Mouse (Mus musculus) neural tube, embryonic 14.5 days (tissue): ENCODE results near the gene Cenpm. TPM values are rescaled to one million over a fixed set of nuclear protein-coding genes. Genes with fewer than 3 reads are reported as not detected.

Experiments used
- ATAC-seq: fragments of 200-750 bp; cut with Nextera tagmentation; 2 replicates; pipeline ENCODE4 v1.8.0; 2017; ENCODE audit warnings: low read depth, mild to moderate bottlenecking, moderate TSS enrichment, moderate library complexity
- H3K27ac ChIP-seq: fragments of 300-500 bp; sonication (generic); 2 replicates; pipeline ENCODE4 v1.5.1; 2014; ENCODE audit warnings: low read depth, mild to moderate bottlenecking, control low read depth, low read length, moderate library complexity, mixed read lengths
- H3K27me3 ChIP-seq: fragments of 300-500 bp; sonication (generic); 2 replicates; pipeline ENCODE4 v1.6.1; 2014; ENCODE audit warnings: low read length; ENCODE audit not compliant: control insufficient read depth, insufficient read depth
- H3K36me3 ChIP-seq: fragments of 300-500 bp; sonication (generic); 2 replicates; pipeline ENCODE4 v1.6.1; 2014; ENCODE audit warnings: low read length, mixed read lengths; ENCODE audit not compliant: control insufficient read depth, insufficient read depth
- H3K4me1 ChIP-seq: fragments of 300-500 bp; sonication (generic); 2 replicates; pipeline ENCODE4 v1.6.1; 2014; ENCODE audit warnings: low read length; ENCODE audit not compliant: control insufficient read depth, insufficient read depth
- H3K4me2 ChIP-seq: fragments of 300-500 bp; sonication (generic); 2 replicates; pipeline ENCODE4 v1.6.1; 2014; ENCODE audit warnings: mild to moderate bottlenecking, low read depth, low read length, control low read depth
- H3K4me3 ChIP-seq: fragments of 300-500 bp; sonication (generic); 2 replicates; pipeline ENCODE4 v1.5.1; 2014; ENCODE audit warnings: low read depth, low read length, control low read depth, mixed read lengths
- H3K9ac ChIP-seq: fragments of 300-500 bp; sonication (generic); replicated peaks from 2 replicates; pipeline ENCODE4 v1.6.1; 2014; ENCODE audit warnings: low read depth, mild to moderate bottlenecking, control low read depth, low read length, mixed read lengths
- H3K9me3 ChIP-seq: fragments of 300-500 bp; sonication (generic); 2 replicates; pipeline ENCODE4 v1.6.1; 2016; ENCODE audit warnings: low read length; ENCODE audit not compliant: control insufficient read depth
- WGBS: fragments of 180-500 bp; shearing (Covaris S2); extraction: QIAGEN DNeasy Blood & Tissue Kit; methylation state at CpG from one replicate; pipeline ENCODE4 v1.1.7; 2014; 5-methylcytosine and 5-hydroxymethylcytosine counted together
- polyA plus RNA-seq: library from polyadenylated mRNA; unstranded; fragments of >200 nt; fragmentation: Nextera tagmentation; extraction: Ambion mirVana; gene quantifications from 2 replicates; pipeline ENCODE4 v1.2.1, GENCODE M21; 2014

Gene Cenpm
- polyA plus RNA-seq, 1 experiment from 2014 or later, result 12.0 TPM

DNA sequence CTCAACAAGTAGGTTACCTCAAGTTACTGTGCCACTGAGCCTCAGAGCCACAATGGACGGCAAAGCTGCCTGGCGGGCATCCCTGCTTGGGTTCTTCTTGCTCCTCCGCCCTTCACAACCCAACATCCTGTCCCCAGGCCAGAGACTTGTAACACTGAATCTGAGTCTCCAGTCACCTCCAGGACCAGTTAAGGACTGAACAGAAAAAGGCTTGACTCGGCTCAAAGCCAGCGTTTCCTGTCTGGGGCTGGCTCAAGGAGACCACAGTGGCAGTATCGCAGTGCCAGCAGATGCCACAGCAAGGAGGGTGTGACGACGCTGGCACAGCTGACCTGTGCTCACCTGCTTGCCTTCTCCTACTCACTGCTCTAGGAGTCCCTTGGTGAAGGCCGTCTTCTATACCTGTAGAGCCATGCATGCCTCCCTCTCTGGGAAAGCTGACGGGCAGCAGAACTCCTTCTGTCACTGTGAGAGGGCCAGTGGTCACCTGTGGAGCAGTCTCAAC is 47.2 kb downstream of the Cenpm start:
- Histone ChIP-seq H3K9ac (no peak overlapping the region), H3K4me3 (no peak overlapping the region), H3K27me3 (no peaks in the 10 kb centered on the region), H3K4me2 (no peak overlapping the region), H3K27ac (no peak overlapping the region), H3K9me3 (no peaks in the 10 kb centered on the region), H3K36me3 (peaks cover 90% of the 10 kb centered on the region), H3K4me1 (no peaks in the 10 kb centered on the region)
- ATAC-seq, result no peak
- WGBS, result 92% methylated on average over 10 of the region's 10 CpGs

DNA sequence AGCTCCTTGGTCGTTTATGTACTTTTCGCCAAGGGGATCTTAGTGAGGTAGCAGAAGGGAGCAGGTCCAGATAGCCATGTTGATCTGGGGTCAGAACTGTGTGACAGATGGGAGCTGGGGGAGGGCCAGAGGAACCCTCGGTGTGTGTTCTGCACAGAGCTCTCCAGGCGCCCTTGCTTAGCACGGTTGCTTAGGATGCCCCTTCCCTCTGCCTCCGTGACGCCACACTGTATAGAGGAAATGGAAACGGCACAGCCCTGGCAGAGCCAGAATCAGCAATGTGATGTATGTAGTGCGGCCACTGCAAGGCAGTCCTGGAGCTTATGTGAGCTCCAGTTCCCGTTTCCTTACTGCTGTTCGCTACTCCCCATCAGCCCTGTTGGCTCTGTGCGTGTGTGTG is 48.2 kb downstream of the Cenpm start:
- ATAC-seq, result no peak
- no peak overlapping the region for H3K4me3 ChIP-seq

DNA sequence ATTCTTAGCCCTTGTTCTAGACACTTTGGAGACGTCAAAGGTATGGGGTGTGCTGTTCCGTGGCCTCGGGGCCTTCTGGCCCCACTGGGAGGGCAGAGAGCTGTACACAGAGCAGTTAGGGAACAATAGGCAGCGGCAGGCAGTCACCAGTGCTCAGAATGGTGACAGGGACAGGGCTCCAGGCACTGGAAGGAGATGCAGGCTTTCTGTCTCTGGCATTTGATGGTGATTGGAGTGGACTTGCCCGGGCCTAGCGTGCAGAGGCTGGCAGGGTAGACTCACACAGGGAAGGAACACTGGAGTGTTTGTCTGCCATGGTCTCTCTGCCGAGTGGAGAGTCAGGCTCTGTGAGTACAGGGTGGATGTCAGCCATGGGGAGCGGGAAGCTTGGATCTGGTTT is 51.9 kb downstream of the Cenpm start:
- peaks cover 63% of the 10 kb centered on the region for H3K36me3 ChIP-seq
- H3K4me3 ChIP-seq, result no peak overlapping the region
- 82% methylated on average over 8 of the region's 8 CpGs for WGBS
- H3K4me1 ChIP-seq, result no peaks in the 10 kb centered on the region
- no peaks in the 10 kb centered on the region for H3K9me3 ChIP-seq
- H3K27ac ChIP-seq, result no peak overlapping the region
- no peak overlapping the region for H3K4me2 ChIP-seq
- no peaks in the 10 kb centered on the region for H3K27me3 ChIP-seq
- ATAC-seq, result no peak
- H3K9ac ChIP-seq, result no peak overlapping the region

More for the DNA sequence above, 48.2 kb downstream of the Cenpm start:
- no peak overlapping the region for H3K27ac ChIP-seq
- no peaks in the 10 kb centered on the region for H3K4me1 ChIP-seq
- no peaks in the 10 kb centered on the region for H3K9me3 ChIP-seq
- no peak overlapping the region for H3K9ac ChIP-seq
- WGBS, result 89% methylated on average over 12 of the region's 12 CpGs
- H3K36me3 ChIP-seq, result peaks cover 86% of the 10 kb centered on the region
- H3K27me3 ChIP-seq, result no peaks in the 10 kb centered on the region
- no peak overlapping the region for H3K4me2 ChIP-seq

DNA sequence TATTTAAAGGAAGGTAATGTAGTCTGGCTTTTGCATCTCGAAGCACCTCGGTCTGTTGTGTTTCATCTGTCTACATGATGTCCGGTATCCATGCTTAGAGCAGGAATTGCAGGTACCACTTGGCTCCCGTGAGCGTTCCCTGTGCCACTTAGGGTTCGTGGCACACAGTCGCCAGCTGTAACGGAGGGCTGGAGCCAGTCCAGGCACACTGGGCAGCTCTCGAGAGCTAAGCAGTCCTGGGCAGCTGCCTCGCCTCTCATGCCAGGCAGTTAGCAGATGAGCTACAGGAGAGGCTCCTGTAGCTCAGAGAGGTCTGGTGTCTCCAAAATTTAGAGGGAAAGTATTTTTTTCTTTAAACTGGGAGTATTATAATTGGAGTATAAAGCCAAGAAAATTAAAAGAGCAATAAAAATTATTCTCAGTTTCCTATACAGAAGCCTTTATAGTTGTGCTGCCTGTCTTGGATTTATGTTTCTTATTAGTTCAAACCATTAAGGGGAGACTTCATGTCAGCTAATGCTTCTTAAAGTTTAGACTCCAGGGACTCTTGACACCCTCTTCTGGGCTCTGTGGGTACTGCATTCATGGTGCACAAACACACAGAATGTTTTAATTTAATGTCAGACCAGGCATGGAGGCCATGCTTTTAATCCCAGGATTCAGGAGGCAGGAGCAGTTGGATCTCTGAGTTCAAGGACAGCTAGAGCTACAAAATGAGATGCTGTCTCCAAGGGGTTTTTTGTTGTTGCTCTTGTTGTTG is 55.9 kb downstream of the Cenpm start:
- 93% methylated on average over 10 of the region's 10 CpGs for WGBS

DNA sequence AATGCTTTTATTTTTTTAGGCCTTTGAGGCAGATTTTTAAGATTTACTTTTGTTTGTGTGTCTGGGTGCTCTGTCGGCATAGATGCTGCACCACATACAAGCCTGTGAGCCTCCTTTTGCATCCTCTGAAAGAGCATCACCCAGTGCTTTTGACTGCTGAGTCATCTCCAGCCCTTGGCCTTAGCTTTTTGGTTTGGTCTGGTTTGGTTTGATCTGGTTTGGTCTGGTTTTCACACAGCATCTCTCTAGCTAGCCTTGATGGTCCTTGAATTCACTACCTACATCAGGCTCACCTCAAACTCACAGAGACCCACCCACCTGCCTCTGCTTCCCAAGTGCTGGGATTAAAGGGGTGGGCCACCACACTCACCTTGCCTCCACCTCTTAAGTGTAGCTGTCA is 56.6 kb downstream of the Cenpm start:
- Histone ChIP-seq H3K27me3 (no peaks in the 10 kb centered on the region), H3K9me3 (no peaks in the 10 kb centered on the region), H3K4me1 (no peaks in the 10 kb centered on the region), H3K4me3 (no peak overlapping the region), H3K27ac (no peak overlapping the region), H3K4me2 (no peak overlapping the region), H3K36me3 (peaks cover 61% of the 10 kb centered on the region), H3K9ac (no peak overlapping the region)
- WGBS, result 80% methylated on average over 1 of the region's 1 CpGs
- no peak for ATAC-seq

More for the DNA sequence above, 55.9 kb downstream of the Cenpm start:
- no peaks in the 10 kb centered on the region for H3K9me3 ChIP-seq
- no peak overlapping the region for H3K9ac ChIP-seq
- no peak overlapping the region for H3K4me2 ChIP-seq
- H3K27ac ChIP-seq, result no peak overlapping the region
- H3K36me3 ChIP-seq, result peaks cover 61% of the 10 kb centered on the region
- H3K27me3 ChIP-seq, result no peaks in the 10 kb centered on the region
- ATAC-seq, result no peak
- no peaks in the 10 kb centered on the region for H3K4me1 ChIP-seq
- H3K4me3 ChIP-seq, result no peak overlapping the region

DNA sequence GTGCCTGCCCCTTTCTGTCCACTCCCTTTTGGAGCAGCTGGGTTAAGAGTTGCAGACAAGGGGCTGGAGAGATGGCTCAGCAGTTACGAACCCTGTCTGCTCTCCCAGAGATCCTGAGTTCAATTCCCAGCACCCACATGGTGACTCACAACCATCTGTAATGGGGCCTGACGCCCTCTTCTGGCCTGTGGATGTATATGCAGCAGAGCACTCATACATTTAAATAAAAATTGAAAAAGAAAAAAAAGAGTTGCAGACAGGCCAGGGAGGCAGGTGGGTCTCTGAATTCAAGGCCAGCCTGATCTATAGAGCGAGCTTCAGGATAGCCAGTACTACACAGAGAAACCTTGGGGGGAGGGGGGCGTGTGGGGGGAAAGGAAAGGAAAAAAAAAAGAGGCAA is 57.1 kb downstream of the Cenpm start:
- WGBS, result 90% methylated on average over 4 of the region's 4 CpGs
- H3K36me3 ChIP-seq, result peaks cover 60% of the 10 kb centered on the region
- no peak overlapping the region for H3K9ac ChIP-seq
- ATAC-seq, result no peak
- no peaks in the 10 kb centered on the region for H3K4me1 ChIP-seq
- no peak overlapping the region for H3K27ac ChIP-seq
- H3K9me3 ChIP-seq, result no peaks in the 10 kb centered on the region
- no peak overlapping the region for H3K4me2 ChIP-seq
- H3K4me3 ChIP-seq, result no peak overlapping the region
- H3K27me3 ChIP-seq, result no peaks in the 10 kb centered on the region

DNA sequence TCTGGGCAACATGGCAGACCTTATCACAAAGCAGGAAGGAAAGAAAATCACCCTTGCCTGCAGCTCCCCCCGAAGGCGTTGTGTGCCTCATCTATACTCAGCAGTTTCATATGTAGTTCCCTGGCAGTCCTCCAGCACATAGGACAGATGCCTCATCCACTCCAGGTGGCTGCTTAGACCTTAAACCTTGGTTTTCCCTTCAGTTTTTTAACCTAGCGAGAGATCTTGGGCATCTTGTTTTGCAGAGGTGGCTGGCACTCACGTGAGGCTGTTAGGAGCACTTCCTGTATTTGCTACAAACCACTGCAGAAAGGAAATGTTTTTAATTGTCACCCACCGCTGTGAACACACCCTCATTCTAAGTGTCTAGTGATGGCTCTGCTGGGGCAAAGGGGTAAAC is 57.6 kb downstream of the Cenpm start:
- 90% methylated on average over 5 of the region's 5 CpGs for WGBS
- no peak for ATAC-seq
- peaks cover 63% of the 10 kb centered on the region for H3K36me3 ChIP-seq
- H3K4me3 ChIP-seq, result no peak overlapping the region
- H3K27me3 ChIP-seq, result no peaks in the 10 kb centered on the region
- no peak overlapping the region for H3K27ac ChIP-seq
- H3K4me2 ChIP-seq, result no peak overlapping the region
- H3K4me1 ChIP-seq, result no peaks in the 10 kb centered on the region
- no peak overlapping the region for H3K9ac ChIP-seq
- H3K9me3 ChIP-seq, result peaks cover 3% of the 10 kb centered on the region; the same call in 1 of the 2 replicates

DNA sequence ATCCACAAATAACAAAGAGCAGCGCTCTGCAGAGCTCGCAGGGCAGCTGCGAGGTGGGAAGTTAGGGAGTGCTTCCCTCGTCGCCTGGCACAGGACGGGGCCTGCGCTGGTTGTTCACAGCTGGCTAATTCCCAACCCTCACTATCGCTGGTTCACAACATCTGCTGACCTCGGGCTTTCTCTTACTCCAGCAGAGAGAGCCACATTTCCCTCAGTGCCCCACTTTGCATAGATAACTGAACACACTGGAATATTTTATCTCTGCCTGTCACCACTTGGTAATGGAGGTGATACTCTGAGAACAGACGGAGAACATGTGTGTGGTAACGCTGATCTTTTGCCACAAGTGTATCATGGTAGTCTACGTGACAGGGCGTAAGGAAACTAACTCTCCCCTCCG is 58.4 kb downstream of the Cenpm start:
- Histone ChIP-seq H3K27ac (no peak overlapping the region), H3K9ac (no peak overlapping the region), H3K36me3 (peaks cover 69% of the 10 kb centered on the region), H3K27me3 (no peaks in the 10 kb centered on the region), H3K9me3 (peaks cover 3% of the 10 kb centered on the region; the same call in 1 of the 2 replicates), H3K4me2 (no peak overlapping the region), H3K4me1 (no peaks in the 10 kb centered on the region), H3K4me3 (no peak overlapping the region)
- WGBS, result 83% methylated on average over 14 of the region's 14 CpGs
- ATAC-seq, result no peak

DNA sequence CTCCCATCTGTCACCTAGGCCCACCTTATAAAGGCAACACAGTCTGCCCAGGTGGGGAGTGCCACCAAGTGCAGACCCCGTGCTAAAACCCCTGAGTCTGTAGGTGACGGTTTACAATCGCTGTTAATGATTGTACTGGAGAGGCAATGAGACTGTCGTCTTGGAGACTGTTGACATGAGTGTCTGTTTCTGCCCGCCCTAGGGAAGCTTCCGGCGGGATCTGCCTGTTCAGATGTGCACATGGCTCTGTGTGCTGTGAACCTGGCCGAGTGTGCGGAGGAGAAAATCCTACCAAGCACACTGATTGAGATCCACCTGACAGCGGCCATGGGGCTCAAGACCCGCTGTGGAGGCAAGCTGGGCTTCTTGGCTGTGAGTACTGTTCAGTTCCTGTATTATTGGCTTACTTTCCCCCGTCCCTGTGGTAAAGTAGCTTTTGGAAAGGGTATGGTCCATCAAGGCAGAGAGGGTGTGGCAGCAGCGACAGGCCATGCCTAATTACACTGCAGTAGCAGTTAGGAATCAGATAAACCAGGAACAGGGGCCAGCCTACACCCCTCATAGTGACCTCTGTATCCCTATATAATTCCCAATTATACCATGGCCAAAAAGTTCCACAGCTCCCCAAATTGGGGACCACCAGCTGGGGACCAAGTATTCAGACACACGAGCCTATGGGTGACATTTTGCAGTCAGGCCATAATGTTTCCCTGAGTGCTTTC is 59.3 kb downstream of the Cenpm start:
- ATAC-seq, result no peak
- H3K27me3 ChIP-seq, result no peaks in the 10 kb centered on the region
- 87% methylated on average over 14 of the region's 14 CpGs for WGBS
- H3K36me3 ChIP-seq, result peaks cover 78% of the 10 kb centered on the region
- no peak overlapping the region for H3K4me2 ChIP-seq
- H3K4me3 ChIP-seq, result no peak overlapping the region
- H3K4me1 ChIP-seq, result no peaks in the 10 kb centered on the region
- no peak overlapping the region for H3K9ac ChIP-seq
- H3K27ac ChIP-seq, result no peak overlapping the region
- peaks cover 3% of the 10 kb centered on the region; the same call in 1 of the 2 replicates for H3K9me3 ChIP-seq
